Mouse (Mus musculus): Measurements from ENCODE around the gene Bag6.

GRCm38 (mm10) chr17:35178528-35178927, 43.5 kb downstream of the Bag6 start:
- TF ChIP-seq CTCF (IDR thresholded peaks at IDR 0.05; ENCODE audit: low read depth, low read length) (peak; percentile 89), TAL1 (conservative IDR thresholded peaks at IDR 0.05; ENCODE audit: low read depth, low read length) (no peak)

All from G1E (cell line).